Mouse (Mus musculus): ENCODE results near the gene Serpina3a.

The Serpina3a gene

DNA sequence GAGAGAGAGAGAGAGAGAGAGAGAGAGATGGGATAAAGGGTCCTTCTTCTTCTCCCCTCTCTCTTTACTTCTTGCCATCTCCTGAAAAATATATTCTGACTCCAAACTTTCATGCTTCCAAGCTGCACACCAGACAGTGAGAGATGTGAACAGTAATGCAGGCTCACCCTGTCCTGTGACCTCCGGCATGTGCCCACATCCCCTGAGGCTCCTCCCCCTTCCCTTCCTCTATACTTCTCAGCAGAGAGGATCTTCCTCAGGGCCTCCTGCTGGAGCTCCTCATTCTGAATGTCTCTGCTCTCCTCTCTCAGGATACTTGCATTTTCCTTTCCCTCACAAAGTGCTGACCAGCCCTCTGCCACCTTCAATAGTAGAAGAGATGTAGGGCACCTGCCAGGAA is 29.9 kb downstream of the Serpina3a start:
- no peak for DNase-seq (ENCODE audit: low spot score)

DNA sequence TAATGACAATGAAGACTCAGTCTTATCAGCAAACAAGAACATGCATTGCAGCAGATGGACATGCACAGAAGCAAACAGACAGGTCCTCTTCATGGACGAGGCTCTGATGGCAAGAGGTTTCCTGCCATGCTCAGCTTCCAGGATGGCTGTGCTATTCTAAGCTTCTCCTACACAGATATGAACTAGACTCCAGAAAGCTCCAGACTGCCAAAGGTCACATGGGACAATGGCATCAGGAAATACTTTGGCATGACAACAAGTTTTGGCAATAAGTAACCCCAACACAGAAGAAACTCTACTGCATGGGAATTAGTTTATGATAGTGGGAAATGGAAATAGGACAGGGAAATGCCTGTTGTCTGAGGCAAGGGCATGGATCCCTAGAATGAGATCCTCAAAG is 30.8 kb downstream of the Serpina3a start:
- no peak for DNase-seq (ENCODE audit: low spot score)

DNA sequence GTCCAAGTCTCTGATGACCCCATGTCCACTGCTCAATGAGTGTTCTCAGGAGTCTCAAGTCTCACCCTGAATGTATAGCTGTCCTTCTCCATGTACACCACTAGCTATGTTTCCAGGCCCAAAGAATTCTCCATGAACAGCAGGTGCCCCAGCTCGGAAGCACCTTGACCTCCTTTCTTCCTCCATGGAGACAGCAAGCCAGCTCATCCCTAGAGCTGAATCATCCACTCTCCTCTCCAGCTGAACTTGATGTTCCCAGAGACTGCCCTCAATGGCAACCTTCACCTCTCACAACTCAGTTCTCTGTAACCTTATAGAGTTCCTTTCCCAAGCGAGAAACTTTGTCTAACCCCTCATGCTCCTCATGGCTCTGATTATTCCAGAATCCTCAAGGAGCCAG is 33.0 kb downstream of the Serpina3a start:
- DNase-seq (ENCODE audit: low spot score) = no peak

DNA sequence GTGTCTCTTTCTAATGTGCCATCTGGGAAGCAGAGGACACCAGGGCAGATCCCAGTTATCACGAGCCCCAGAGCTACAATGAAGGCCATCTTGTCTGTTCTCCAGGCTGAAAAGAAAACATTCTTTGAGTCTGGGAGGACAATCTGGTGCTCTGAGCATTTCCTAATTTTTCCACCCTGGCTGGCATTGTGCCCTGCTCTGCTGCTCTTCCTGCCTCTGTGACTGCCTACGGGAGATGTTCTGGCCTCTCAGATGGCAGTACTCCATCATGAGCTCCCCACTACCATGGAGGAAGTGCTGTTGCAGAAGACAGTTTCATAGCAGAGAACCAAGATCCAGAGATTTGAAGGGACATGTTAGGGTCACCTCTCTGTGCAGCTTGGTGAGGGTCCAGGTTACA is 39.5 kb downstream of the Serpina3a start:
- no peak for DNase-seq (ENCODE audit: low spot score)

DNA sequence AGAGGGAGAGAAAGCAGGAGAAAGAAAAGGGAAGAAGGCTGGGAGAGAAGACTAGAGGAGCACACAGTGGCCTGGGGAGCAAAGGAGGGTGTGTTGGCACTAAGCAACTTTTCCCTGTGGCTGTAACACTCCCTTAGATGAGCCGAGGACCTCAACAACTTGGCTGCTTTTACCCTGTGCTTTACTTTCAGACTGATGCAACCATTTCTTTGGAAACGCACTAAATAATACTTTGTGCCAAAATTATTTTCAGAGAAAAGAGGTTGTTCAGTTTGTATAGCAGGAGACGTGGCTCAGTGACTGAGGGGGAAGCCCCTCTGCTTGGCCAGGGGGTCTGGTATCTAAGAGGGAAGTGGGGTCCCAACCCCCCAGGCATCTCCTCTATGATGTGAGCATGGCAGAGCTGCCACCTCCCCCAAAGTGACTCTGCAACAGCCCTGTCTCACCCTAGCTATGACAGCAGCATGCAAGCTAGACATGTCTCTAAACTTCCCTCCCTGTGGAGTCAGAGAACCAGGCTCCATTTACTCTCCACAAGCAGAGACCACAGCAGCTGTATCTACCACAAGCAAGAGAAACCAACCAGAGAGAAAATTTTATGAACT is 40.6 kb downstream of the Serpina3a start:
- no peak for DNase-seq (ENCODE audit: low spot score)

DNA sequence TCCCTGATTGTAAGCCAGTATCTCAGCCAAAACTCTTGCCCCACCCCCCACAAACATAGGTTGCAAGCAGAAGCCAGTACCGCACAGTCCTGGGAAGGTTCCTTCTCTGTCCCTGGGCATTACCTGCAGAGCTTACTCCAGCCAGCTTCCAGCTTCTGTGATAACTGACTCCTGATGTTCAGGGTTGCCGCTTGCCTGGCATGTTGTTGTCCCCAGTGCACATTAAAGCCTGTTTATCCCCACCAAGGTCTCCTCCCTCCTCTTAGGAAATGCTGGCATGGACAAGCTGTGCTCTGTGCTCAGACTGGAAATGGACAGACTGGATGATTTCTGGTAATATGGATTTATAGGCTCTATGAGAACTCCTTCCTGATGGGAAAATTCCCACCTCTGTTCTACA is 41.1 kb downstream of the Serpina3a start, which contains the start of gene Serpina3c:
Gene Serpina3c, minus strand, starts transcription at position 215 of the 400 bp plus-strand sequence.
- no peak for DNase-seq (ENCODE audit: low spot score)

Data from embryo, embryonic 10 days (tissue).